Mouse (Mus musculus) spleen, adult 2 months (tissue): ENCODE measurements around the gene Nphp4.

Experiments
- CTCF ChIP-seq: fragments of 200-500 bp; IDR thresholded peaks from 2 replicates; pipeline ENCODE4 v1.5.1; 2011; ENCODE audit warnings: mild to moderate bottlenecking, inconsistent platforms; ENCODE audit not compliant: insufficient read depth, insufficient read length, insufficient replicate concordance; ENCODE audit errors: extremely low read depth
- POLR2A ChIP-seq: fragments of 200-500 bp; IDR thresholded peaks from 2 replicates; pipeline ENCODE4 v1.6.1; 2011; ENCODE audit warnings: low read depth, low read length, inconsistent platforms

DNA sequence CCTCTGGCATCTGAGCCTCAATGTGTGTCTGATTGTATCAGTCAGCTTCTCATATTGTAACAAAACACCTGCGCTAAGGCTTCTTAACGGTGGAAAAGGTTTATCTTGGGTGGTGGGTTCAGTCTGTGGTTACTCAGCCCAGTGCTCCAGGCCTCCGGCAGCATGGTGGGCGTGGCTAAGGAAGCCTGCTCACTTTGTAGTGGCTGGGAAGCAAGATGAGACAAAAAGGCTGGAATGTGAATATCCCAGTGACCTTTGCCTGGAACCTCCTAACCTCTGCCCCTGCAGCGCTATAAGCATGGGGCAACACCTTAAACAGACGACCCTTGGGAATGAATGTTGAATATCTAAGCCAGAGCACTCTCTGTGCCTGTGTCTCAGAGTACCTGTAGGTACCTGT, 105.7 kb downstream of the Nphp4 start:
- TF ChIP-seq POLR2A: no peak
- no peak for TF ChIP-seq CTCF
